Mouse (Mus musculus) ES-Bruce4 (cell line): ENCODE measurements around the gene Srgap3. TPM values are rescaled to one million over a fixed set of nuclear protein-coding genes. Genes with fewer than 3 reads are reported as not detected.

ENCODE experiments used
- H3K27ac ChIP-seq: 2 replicates; pipeline ENCODE4 v1.5.1; 2012; ENCODE audit warnings: low read length, inconsistent platforms; ENCODE audit not compliant: insufficient read depth
- H3K27me3 ChIP-seq: 2 replicates; pipeline ENCODE4 v1.6.1; 2012; ENCODE audit warnings: mild to moderate bottlenecking, low read length, inconsistent platforms; ENCODE audit not compliant: control insufficient read depth, poor library complexity, insufficient read depth, severe bottlenecking
- H3K36me3 ChIP-seq: 2 replicates; pipeline ENCODE4 v1.6.1; 2012; ENCODE audit warnings: inconsistent platforms, mild to moderate bottlenecking, low read length, moderate library complexity; ENCODE audit not compliant: control insufficient read depth, poor library complexity, insufficient read depth, severe bottlenecking
- H3K4me1 ChIP-seq: one replicate; pipeline ENCODE4 v1.8.1; 2011; ENCODE audit warnings: low read length; ENCODE audit not compliant: control insufficient read depth, insufficient read depth
- H3K4me3 ChIP-seq: 2 replicates; pipeline ENCODE4 v1.5.1; 2011; ENCODE audit warnings: low read depth, mild to moderate bottlenecking, low read length
- H3K9ac ChIP-seq: 2 replicates; pipeline ENCODE4 v1.6.1; 2012; ENCODE audit warnings: low read depth, mild to moderate bottlenecking, inconsistent platforms; ENCODE audit not compliant: poor library complexity, severe bottlenecking
- H3K9me3 ChIP-seq: replicated peaks from 2 replicates; pipeline ENCODE4 v1.6.1; 2012; ENCODE audit warnings: mild to moderate bottlenecking, low read length, inconsistent platforms; ENCODE audit not compliant: control insufficient read depth, poor library complexity, insufficient read depth, severe bottlenecking
- CTCF ChIP-seq: IDR thresholded peaks from one replicate; pipeline ENCODE4 v1.8.1; 2011; ENCODE audit warnings: low read depth, low read length
- EP300 ChIP-seq: IDR thresholded peaks from 2 replicates; pipeline ENCODE4 v1.6.1; 2011; ENCODE audit warnings: low read depth, low read length; ENCODE audit not compliant: insufficient read depth
- POLR2A ChIP-seq: IDR thresholded peaks from one replicate; pipeline ENCODE4 v1.8.1; 2011; ENCODE audit warnings: low read length; ENCODE audit not compliant: insufficient read depth
- polyA plus RNA-seq: library from polyadenylated mRNA; stranded (reverse); fragments of >200 nt; gene quantifications from 2 replicates; pipeline ENCODE4 v1.2.4, GENCODE M21; 2011; ENCODE audit warnings: low read depth; ENCODE audit not compliant: missing spikeins, insufficient read depth, insufficient read length

The Srgap3 gene
- polyA plus RNA-seq, 1 experiment, result 7.0 TPM

DNA sequence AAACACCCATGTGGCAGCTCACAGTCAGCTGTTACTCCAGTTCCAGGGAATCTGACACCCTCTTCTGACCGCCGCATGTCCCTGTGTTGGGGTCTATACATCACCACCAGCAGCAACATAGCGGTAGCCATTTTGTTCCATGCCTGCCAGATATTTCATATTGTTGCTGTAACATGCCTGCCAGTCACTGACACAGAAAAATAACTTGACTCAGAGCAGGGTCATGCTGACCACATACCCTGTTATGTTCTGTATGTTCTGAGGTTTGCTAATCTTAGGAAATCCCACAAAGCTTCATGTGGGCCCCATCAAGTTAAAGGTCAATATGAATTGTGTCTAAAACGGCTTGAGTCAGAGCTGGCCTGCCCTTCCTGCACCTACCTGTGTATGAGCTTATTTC is 30.2 kb upstream of the Srgap3 start:
- no peak overlapping the region for H3K27ac ChIP-seq
- no peak for TF ChIP-seq EP300
- TF ChIP-seq CTCF, result no peak
- no peak for TF ChIP-seq POLR2A
- H3K27me3 ChIP-seq, result no peaks in the 10 kb centered on the region
- no peaks in the 10 kb centered on the region for H3K4me1 ChIP-seq
- H3K9ac ChIP-seq, result no peak overlapping the region
- H3K9me3 ChIP-seq, result no peaks in the 10 kb centered on the region
- no peak overlapping the region for H3K4me3 ChIP-seq
- no peaks in the 10 kb centered on the region for H3K36me3 ChIP-seq

GRCm38 (mm10) chr6:112976541-112976940 is 29.5 kb upstream of the Srgap3 start:
- TF ChIP-seq POLR2A, result no peak
- TF ChIP-seq CTCF, result no peak
- no peak for TF ChIP-seq EP300
- Histone ChIP-seq H3K4me3 (no peak overlapping the region), H3K36me3 (no peaks in the 10 kb centered on the region), H3K9ac (no peak overlapping the region), H3K4me1 (no peaks in the 10 kb centered on the region), H3K27ac (no peak overlapping the region), H3K9me3 (no peaks in the 10 kb centered on the region), H3K27me3 (no peaks in the 10 kb centered on the region)

- TF ChIP-seq POLR2A, result no peak
- no peak for TF ChIP-seq CTCF
- TF ChIP-seq EP300, result no peak
- no peak overlapping the region for H3K9ac ChIP-seq
- no peaks in the 10 kb centered on the region for H3K36me3 ChIP-seq
- H3K4me3 ChIP-seq, result no peak overlapping the region
- H3K4me1 ChIP-seq, result no peaks in the 10 kb centered on the region
- no peaks in the 10 kb centered on the region for H3K27me3 ChIP-seq
- no peak overlapping the region for H3K27ac ChIP-seq
- H3K9me3 ChIP-seq, result no peaks in the 10 kb centered on the region
Observed at GRCm38 (mm10) chr6:112976136-112976535, 29.1 kb upstream of the Srgap3 start.

- H3K27ac ChIP-seq, result no peak overlapping the region
- H3K27me3 ChIP-seq, result no peaks in the 10 kb centered on the region
- H3K4me1 ChIP-seq, result no peaks in the 10 kb centered on the region
- no peaks in the 10 kb centered on the region for H3K9me3 ChIP-seq
- TF ChIP-seq POLR2A, result no peak
- peak overlapping the region; percentile 19; the same call in 1 of the 2 replicates for H3K4me3 ChIP-seq
- H3K36me3 ChIP-seq, result no peaks in the 10 kb centered on the region
- H3K9ac ChIP-seq, result no peak overlapping the region
Observed at GRCm38 (mm10) chr6:112973786-112974720, 27.0 kb upstream of the Srgap3 start.

- Histone ChIP-seq H3K4me3 (no peak overlapping the region), H3K36me3 (no peaks in the 10 kb centered on the region), H3K9ac (no peak overlapping the region), H3K4me1 (no peaks in the 10 kb centered on the region), H3K27ac (no peak overlapping the region), H3K27me3 (no peaks in the 10 kb centered on the region), H3K9me3 (no peaks in the 10 kb centered on the region)
- TF ChIP-seq POLR2A (no peak), EP300 (no peak)
Observed at GRCm38 (mm10) chr6:112972858-112973631, 26.0 kb upstream of the Srgap3 start.

DNA sequence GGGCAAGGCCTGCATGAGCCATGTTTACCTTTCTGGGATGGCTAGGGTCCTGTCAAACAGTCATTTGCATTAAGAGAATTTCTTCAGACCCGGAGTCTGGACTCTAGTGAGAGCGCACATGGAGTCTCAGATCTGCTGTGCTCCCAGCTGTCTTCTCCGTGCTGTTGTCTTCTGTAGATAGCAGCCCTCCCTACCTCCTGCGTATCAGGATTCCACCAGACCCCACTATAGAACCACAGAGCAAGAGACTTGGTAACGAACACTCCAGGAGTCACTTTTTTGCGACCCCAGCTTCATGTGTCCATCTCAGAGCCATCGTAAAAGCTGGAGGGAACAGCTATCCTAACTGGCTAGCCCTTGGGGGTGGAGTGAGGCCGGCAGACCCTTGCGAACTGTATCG is 25.1 kb upstream of the Srgap3 start:
- H3K4me1 ChIP-seq, result no peaks in the 10 kb centered on the region
- no peak overlapping the region for H3K9ac ChIP-seq
- no peak for TF ChIP-seq EP300
- TF ChIP-seq CTCF, result no peak
- no peak for TF ChIP-seq POLR2A
- H3K27ac ChIP-seq, result no peak overlapping the region
- H3K36me3 ChIP-seq, result no peaks in the 10 kb centered on the region
- no peak overlapping the region for H3K4me3 ChIP-seq
- H3K9me3 ChIP-seq, result no peaks in the 10 kb centered on the region
- no peaks in the 10 kb centered on the region for H3K27me3 ChIP-seq
